8 mouse cellular contexts compared by ENCODE assay signal in genomic region chr2:51139218-51139911, GRCm38 (mm10). TPM values are rescaled to one million over a fixed set of nuclear protein-coding genes. Genes with fewer than 3 reads are reported as not detected.
A peak's percentile ranks its signal among the peaks of the same experiment; 100 is the strongest.
DNase-seq lines count a peak whose midpoint lies in the region; ATAC-seq and TF ChIP-seq lines count a peak whose summit lies in the region.

No protein-coding gene starts in this region.

- no peak for TF ChIP-seq CTCF in lung, embryonic 14.5 days (IDR thresholded peaks at IDR 0.05; ENCODE audit: low read depth)

- peaks cover 51% of the 10 kb centered on the region for H3K4me1 ChIP-seq in lung, embryonic 14.5 days (ENCODE audit: insufficient read depth)
- H3K4me1 ChIP-seq in stomach, embryonic 14.5 days (ENCODE audit: control insufficient read depth, insufficient read depth, low read length) = peaks cover 51% of the 10 kb centered on the region

- H3K36me3 ChIP-seq in lung, embryonic 14.5 days (ENCODE audit: insufficient read depth) = peaks cover 51% of the 10 kb centered on the region
- peaks cover 32% of the 10 kb centered on the region for H3K36me3 ChIP-seq in stomach, embryonic 14.5 days (ENCODE audit: control insufficient read depth, insufficient read depth, low read length)

- no peak overlapping the region for H3K4me2 ChIP-seq in lung, embryonic 14.5 days
- 0 out of 2 replicates have a peak overlapping the region, but pooled peaks have one; percentile 2 for H3K4me2 ChIP-seq in stomach, embryonic 14.5 days (replicated peaks; ENCODE audit: low read depth, low read length)

- DNase-seq in ovary, postnatal 36 days (ENCODE audit: low spot score) = peak; percentile 9
- DNase-seq in ovary, adult 18-20 months (ENCODE audit: low spot score) = no peak
- peak; percentile 68 to 73 for DNase-seq in heart, adult 18-20 months
- DNase-seq in kidney, adult 11 months = peak; percentile 23
- peak; percentile 61 for DNase-seq in lung, embryonic 14.5 days
- DNase-seq in frontal cortex, postnatal 10 days (ENCODE audit: low spot score in 2 of 2) = no peak

- no peaks in the 10 kb centered on the region for H3K27me3 ChIP-seq in lung, embryonic 14.5 days (ENCODE audit: insufficient read depth, low read length)
- no peaks in the 10 kb centered on the region for H3K27me3 ChIP-seq in stomach, embryonic 14.5 days (ENCODE audit: control insufficient read depth, insufficient read depth, low read length)

- H3K4me3 ChIP-seq in lung, embryonic 14.5 days (ENCODE audit: low read depth, low read length) = no peak overlapping the region
- no peak overlapping the region for H3K4me3 ChIP-seq in stomach, embryonic 14.5 days (ENCODE audit: low read depth, low read length)

- H3K9me3 ChIP-seq in lung, embryonic 14.5 days (ENCODE audit: low read depth, low read length) = no peaks in the 10 kb centered on the region
- H3K9me3 ChIP-seq in stomach, embryonic 14.5 days (ENCODE audit: control insufficient read depth, low read depth, low read length) = no peaks in the 10 kb centered on the region

- H3K9ac ChIP-seq in lung, embryonic 14.5 days = no peak overlapping the region
- no peak overlapping the region for H3K9ac ChIP-seq in stomach, embryonic 14.5 days (replicated peaks; ENCODE audit: low read depth, low read length)

- H3K27ac ChIP-seq in lung, embryonic 14.5 days (ENCODE audit: low read depth) = peak overlapping the region; percentile 47; the same call in 1 of the 2 replicates
- peak overlapping the region; percentile 29; the same call in 1 of the 2 replicates for H3K27ac ChIP-seq in stomach, embryonic 14.5 days (ENCODE audit: low read length)

- 30% methylated on average over 5 of the region's 5 CpGs for WGBS in lung, embryonic 14.5 days
- WGBS in stomach, embryonic 14.5 days = 25% methylated on average over 5 of the region's 5 CpGs

- ATAC-seq in lung, embryonic 14.5 days (ENCODE audit: insufficient read depth) = peak; percentile 55; the same call in 1 of the 2 replicates
- ATAC-seq in stomach, embryonic 14.5 days (ENCODE audit: insufficient number of reproducible peaks, insufficient read depth, low FRiP score, low read depth) = peak; percentile 31; the same call in 1 of the 2 replicates
- no peak for ATAC-seq in monocyte, adult 5-6 weeks (replicated peaks; ENCODE audit: insufficient number of reproducible peaks, low FRiP score, low TSS enrichment, poor library complexity, severe bottlenecking)

RNA-seq across cellular contexts. Expression of gene Rnd3, which starts 9.5 kb away (rescaled TPM):
- total RNA-seq in heart, adult 18-20 months (2021) = 10 to 100 TPM; 13.8 to 15.9 TPM
- polyA plus RNA-seq in lung, embryonic 14.5 days (2014; fragmentation: Nextera tagmentation; extraction: Ambion mirVana) = 69.4 and 69.5 TPM in 2 replicates
- 97.3 and 107 TPM in 2 replicates for polyA plus RNA-seq in stomach, embryonic 14.5 days (2014; fragmentation: Nextera tagmentation; extraction: Ambion mirVana)
- total RNA-seq in monocyte, adult 5-6 weeks (2017) = 6.2 to 29.4 TPM (median 22.7 TPM) in 3 replicates

Comparison
In these comparisons a context has a peak if more than half of its experiments do, and no peak if none do; other contexts are left out.
1. DNase-seq: peak in ovary, postnatal 36 days (single experiment), heart, adult 18-20 months (2 of 2), kidney, adult 11 months (single experiment) and lung, embryonic 14.5 days (single experiment); none in ovary, adult 18-20 months (single experiment) and frontal cortex, postnatal 10 days (0 of 2).